Mouse (Mus musculus): ENCODE measurements at regions not wholly inside any gene's neighbourhood (a gene's known extent, or its start where the extent isn't known, plus 50 kb on each side); places are given as distances from the start of the nearest gene placed in this dataset.

DNA sequence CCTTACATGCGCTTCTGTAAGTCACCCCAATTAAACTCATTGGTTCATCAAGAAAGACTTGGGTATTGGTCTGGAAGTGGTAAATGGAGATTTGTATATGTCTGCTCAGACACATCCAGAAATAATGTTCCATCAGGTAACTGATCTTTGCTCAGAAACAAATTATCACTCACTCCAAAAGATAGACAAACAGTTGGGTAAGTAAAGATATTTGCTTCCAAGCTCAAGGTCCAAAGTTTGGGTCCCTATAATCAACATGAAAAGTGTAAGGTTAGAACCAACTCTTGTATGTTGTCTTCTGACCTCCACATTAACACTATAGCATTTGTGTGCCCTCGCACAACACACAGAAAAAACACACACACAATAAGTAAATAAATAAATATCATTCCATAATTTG, 232.0 kb downstream of the Rnf144a start:
- TF ChIP-seq CTCF (conservative IDR thresholded peaks at IDR 0.05 in 1 of 2, IDR thresholded peaks at IDR 0.05 in 1 of 2; ENCODE audit: low read depth in 2 of 2, low read length in 2 of 2) (no peak), POLR2A (IDR thresholded peaks at IDR 0.05; ENCODE audit: low read depth, low read length) (no peak), MEF2A (IDR thresholded peaks at IDR 0.05; ENCODE audit: borderline replicate concordance, low read depth, low read length) (no peak), E2F4 (IDR thresholded peaks at IDR 0.05; ENCODE audit: insufficient replicate concordance, low read depth, low read length) (no peak), HCFC1 (IDR thresholded peaks at IDR 0.05; ENCODE audit: low read depth, low read length) (no peak), USF1 (IDR thresholded peaks at IDR 0.05; ENCODE audit: low read depth, low read length) (no peak), RCOR1 (conservative IDR thresholded peaks at IDR 0.05; ENCODE audit: low read depth, low read length) (no peak), NELFE (IDR thresholded peaks at IDR 0.05; ENCODE audit: low read depth, low read length) (no peak), EP300 (IDR thresholded peaks at IDR 0.05; ENCODE audit: low read length) (no peak), ZMIZ1 (IDR thresholded peaks at IDR 0.05; ENCODE audit: low read depth, low read length) (no peak), JUN (IDR thresholded peaks at IDR 0.05; ENCODE audit: insufficient read depth, low read depth, low read length) (no peak), ZC3H11A (IDR thresholded peaks at IDR 0.05; ENCODE audit: low read depth, low read length) (no peak), MAX (IDR thresholded peaks at IDR 0.05; ENCODE audit: low read length) (no peak)
